Mouse (Mus musculus): ENCODE results near the gene Dhx9. TPM values are rescaled to one million over a fixed set of nuclear protein-coding genes. Genes with fewer than 3 reads are reported as not detected.
"Not testable (repeated sequence)": the region's sequence is repeated elsewhere in the genome, so short reads cannot be mapped to it uniquely, and the experiment has no call there.

The Dhx9 gene
- total RNA-seq (2015; ENCODE audit: low replicate concordance) (64.4 and 92.8 TPM in 2 replicates), total RNA-seq (2017; ENCODE audit: low replicate concordance) (73.6 and 93.5 TPM in 2 replicates)

- ATAC-seq (replicated peaks; ENCODE audit: low FRiP score, poor library complexity, severe bottlenecking) = peak; percentile 89
Observed at GRCm38 (mm10) chr1:153487500-153487879, at the start of gene Dhx9. Gene Dhx9, minus strand, starts transcription at chr1:153487660.

GRCm38 (mm10) chr1:153535611-153536010 is 48.2 kb upstream of the Dhx9 start:
- ATAC-seq (replicated peaks; ENCODE audit: low FRiP score, poor library complexity, severe bottlenecking) = no peak

GRCm38 (mm10) chr1:153532896-153533295 is 45.4 kb upstream of the Dhx9 start:
- ATAC-seq (replicated peaks; ENCODE audit: low FRiP score, poor library complexity, severe bottlenecking) = not testable (repeated sequence)

- ATAC-seq (replicated peaks; ENCODE audit: low FRiP score, poor library complexity, severe bottlenecking) = no peak
Observed at GRCm38 (mm10) chr1:153532234-153532841, 44.9 kb upstream of the Dhx9 start.

- no peak for ATAC-seq (replicated peaks; ENCODE audit: low FRiP score, poor library complexity, severe bottlenecking)
Observed at GRCm38 (mm10) chr1:153531677-153532233, 44.3 kb upstream of the Dhx9 start.

- no peak for ATAC-seq (replicated peaks; ENCODE audit: low FRiP score, poor library complexity, severe bottlenecking)
Observed at GRCm38 (mm10) chr1:153522116-153522515, 34.7 kb upstream of the Dhx9 start.

- no peak for ATAC-seq (replicated peaks; ENCODE audit: low FRiP score, poor library complexity, severe bottlenecking)
Observed at GRCm38 (mm10) chr1:153515368-153515767, 27.9 kb upstream of the Dhx9 start.

GRCm38 (mm10) chr1:153510330-153511009 is 23.0 kb upstream of the Dhx9 start:
- ATAC-seq (replicated peaks; ENCODE audit: low FRiP score, poor library complexity, severe bottlenecking) = no peak

GRCm38 (mm10) chr1:153509569-153509968 is 22.1 kb upstream of the Dhx9 start:
- not testable (repeated sequence) for ATAC-seq (replicated peaks; ENCODE audit: low FRiP score, poor library complexity, severe bottlenecking)

GRCm38 (mm10) chr1:153509012-153509411 is 21.6 kb upstream of the Dhx9 start:
- ATAC-seq (replicated peaks; ENCODE audit: low FRiP score, poor library complexity, severe bottlenecking) = no peak

- no peak for ATAC-seq (replicated peaks; ENCODE audit: low FRiP score, poor library complexity, severe bottlenecking)
Observed at GRCm38 (mm10) chr1:153506266-153506665, 18.8 kb upstream of the Dhx9 start.

GRCm38 (mm10) chr1:153501644-153502321 is 14.3 kb upstream of the Dhx9 start:
- no peak for ATAC-seq (replicated peaks; ENCODE audit: low FRiP score, poor library complexity, severe bottlenecking)

- no peak for ATAC-seq (replicated peaks; ENCODE audit: low FRiP score, poor library complexity, severe bottlenecking)
Observed at GRCm38 (mm10) chr1:153500030-153500429, 12.6 kb upstream of the Dhx9 start.

- no peak for ATAC-seq (replicated peaks; ENCODE audit: low FRiP score, poor library complexity, severe bottlenecking)
Observed at GRCm38 (mm10) chr1:153496030-153496429, 8.6 kb upstream of the Dhx9 start.

GRCm38 (mm10) chr1:153493931-153494330 is 6.5 kb upstream of the Dhx9 start:
- ATAC-seq (replicated peaks; ENCODE audit: low FRiP score, poor library complexity, severe bottlenecking) = no peak

- no peak for ATAC-seq (replicated peaks; ENCODE audit: low FRiP score, poor library complexity, severe bottlenecking)
Observed at GRCm38 (mm10) chr1:153493338-153493737, 5.9 kb upstream of the Dhx9 start.

- ATAC-seq (replicated peaks; ENCODE audit: low FRiP score, poor library complexity, severe bottlenecking) = no peak
Observed at GRCm38 (mm10) chr1:153491822-153492221, 4.4 kb upstream of the Dhx9 start.

GRCm38 (mm10) chr1:153491345-153491744 is 3.9 kb upstream of the Dhx9 start:
- no peak for ATAC-seq (replicated peaks; ENCODE audit: low FRiP score, poor library complexity, severe bottlenecking)

GRCm38 (mm10) chr1:153489963-153490362 is 2.5 kb upstream of the Dhx9 start:
- ATAC-seq (replicated peaks; ENCODE audit: low FRiP score, poor library complexity, severe bottlenecking) = no peak

- ATAC-seq (replicated peaks; ENCODE audit: low FRiP score, poor library complexity, severe bottlenecking) = no peak
Observed at GRCm38 (mm10) chr1:153489540-153489939, 2.1 kb upstream of the Dhx9 start.

- ATAC-seq (replicated peaks; ENCODE audit: low FRiP score, poor library complexity, severe bottlenecking) = no peak
Observed at GRCm38 (mm10) chr1:153489132-153489531, 1.7 kb upstream of the Dhx9 start.
